Mouse (Mus musculus): ENCODE measurements around the gene Lair1. TPM values are rescaled to one million over a fixed set of nuclear protein-coding genes. Genes with fewer than 3 reads are reported as not detected.
"Not testable (repeated sequence)": the region's sequence is repeated elsewhere in the genome, so short reads cannot be mapped to it uniquely, and the experiment has no call there.

The Lair1 gene
- total RNA-seq, 1 experiment = 0.18 TPM

- Histone ChIP-seq H3K4me3 (ENCODE audit: insufficient read depth in 1 of 2, low read depth in 1 of 2, low read length in 2 of 2, poor library complexity in 1 of 2, severe bottlenecking in 1 of 2) (no peak overlapping the region), H3K9me3 (ENCODE audit: control insufficient read depth, insufficient read depth, low read depth, low read length) (no peaks in the 10 kb centered on the region), H3K9ac (ENCODE audit: insufficient read depth, low read depth, low read length, poor library complexity, severe bottlenecking) (no peak overlapping the region), H3K36me3 (ENCODE audit: control insufficient read depth, insufficient read depth, low read length, poor library complexity, severe bottlenecking) (no peaks in the 10 kb centered on the region), H3K4me1 (ENCODE audit: control insufficient read depth in 2 of 2, insufficient read depth in 2 of 2, low read length in 2 of 2, poor library complexity in 1 of 2) (no peaks in the 10 kb centered on the region), H3K27ac (ENCODE audit: insufficient read depth, low read depth, low read length, poor library complexity, severe bottlenecking) (no peak overlapping the region)
- no peak for DNase-seq (ENCODE audit: low read depth, low spot score)
- TF ChIP-seq ZNF384 (IDR thresholded peaks at IDR 0.05; ENCODE audit: low read depth, low read length) (no peak), ZC3H11A (IDR thresholded peaks at IDR 0.05; ENCODE audit: borderline replicate concordance, low read depth, low read length) (no peak), HCFC1 (IDR thresholded peaks at IDR 0.05; ENCODE audit: borderline replicate concordance, insufficient read depth, low read length) (no peak), CHD2 (IDR thresholded peaks at IDR 0.05; ENCODE audit: low read depth, low read length) (no peak), MAFK (IDR thresholded peaks at IDR 0.05; ENCODE audit: insufficient read depth, low read depth, low read length) (no peak)
- in situ Hi-C loops (cut with MboI; ENCODE audit: low sequenced_read_pairs in 2 of 2, unreplicated experiment in 2 of 2) = no loop called here
Observed at GRCm38 (mm10) chr7:4063714-4064425, 866 bp upstream of the Lair1 start.

- H3K36me3 ChIP-seq (ENCODE audit: control insufficient read depth, insufficient read depth, low read length, poor library complexity, severe bottlenecking); in situ Hi-C loops (cut with MboI; ENCODE audit: low sequenced_read_pairs in 2 of 2, unreplicated experiment in 2 of 2); H3K9ac ChIP-seq (ENCODE audit: insufficient read depth, low read depth, low read length, poor library complexity, severe bottlenecking); DNase-seq (ENCODE audit: low read depth, low spot score); H3K4me1 ChIP-seq (ENCODE audit: control insufficient read depth in 2 of 2, insufficient read depth in 2 of 2, low read length in 2 of 2, poor library complexity in 1 of 2); H3K4me3 ChIP-seq (ENCODE audit: insufficient read depth in 1 of 2, low read depth in 1 of 2, low read length in 2 of 2, poor library complexity in 1 of 2, severe bottlenecking in 1 of 2); H3K9me3 ChIP-seq (ENCODE audit: control insufficient read depth, insufficient read depth, low read depth, low read length); H3K27ac ChIP-seq (ENCODE audit: insufficient read depth, low read depth, low read length, poor library complexity, severe bottlenecking): not testable (repeated sequence)
Observed at GRCm38 (mm10) chr7:4060602-4061188, 2.3 kb downstream of the Lair1 start.

- Histone ChIP-seq H3K4me1 (ENCODE audit: control insufficient read depth in 2 of 2, insufficient read depth in 2 of 2, low read length in 2 of 2, poor library complexity in 1 of 2) (no peaks in the 10 kb centered on the region), H3K36me3 (ENCODE audit: control insufficient read depth, insufficient read depth, low read length, poor library complexity, severe bottlenecking) (no peaks in the 10 kb centered on the region), H3K9ac (ENCODE audit: insufficient read depth, low read depth, low read length, poor library complexity, severe bottlenecking) (no peak overlapping the region; the same call in 1 of the 2 replicates), H3K4me3 (ENCODE audit: insufficient read depth in 1 of 2, low read depth in 1 of 2, low read length in 2 of 2, poor library complexity in 1 of 2, severe bottlenecking in 1 of 2) (no peak overlapping the region), H3K27ac (ENCODE audit: insufficient read depth, low read depth, low read length, poor library complexity, severe bottlenecking) (no peak overlapping the region), H3K9me3 (ENCODE audit: control insufficient read depth, insufficient read depth, low read depth, low read length) (no peaks in the 10 kb centered on the region)
- TF ChIP-seq ZC3H11A (IDR thresholded peaks at IDR 0.05; ENCODE audit: borderline replicate concordance, low read depth, low read length) (peak; percentile 90), MAFK (IDR thresholded peaks at IDR 0.05; ENCODE audit: insufficient read depth, low read depth, low read length) (no peak)
- peak; percentile 54 for DNase-seq (ENCODE audit: low read depth, low spot score)
- in situ Hi-C loops (cut with MboI; ENCODE audit: low sequenced_read_pairs in 2 of 2, unreplicated experiment in 2 of 2) = no loop called here
Observed at GRCm38 (mm10) chr7:4026794-4027421, 36.1 kb downstream of the Lair1 start.

- H3K9me3 ChIP-seq (ENCODE audit: control insufficient read depth, insufficient read depth, low read depth, low read length); DNase-seq (ENCODE audit: low read depth, low spot score); H3K36me3 ChIP-seq (ENCODE audit: control insufficient read depth, insufficient read depth, low read length, poor library complexity, severe bottlenecking); H3K4me3 ChIP-seq (ENCODE audit: insufficient read depth in 1 of 2, low read depth in 1 of 2, low read length in 2 of 2, poor library complexity in 1 of 2, severe bottlenecking in 1 of 2); H3K9ac ChIP-seq (ENCODE audit: insufficient read depth, low read depth, low read length, poor library complexity, severe bottlenecking); in situ Hi-C loops (cut with MboI; ENCODE audit: low sequenced_read_pairs in 2 of 2, unreplicated experiment in 2 of 2); H3K4me1 ChIP-seq (ENCODE audit: control insufficient read depth in 2 of 2, insufficient read depth in 2 of 2, low read length in 2 of 2, poor library complexity in 1 of 2): not testable (repeated sequence)
- H3K27ac ChIP-seq (ENCODE audit: insufficient read depth, low read depth, low read length, poor library complexity, severe bottlenecking) = peak overlapping the region; percentile 50; the same call in 1 of the 2 replicates
Observed at GRCm38 (mm10) chr7:4004636-4005035, 58.4 kb downstream of the Lair1 start.

- H3K4me1 ChIP-seq (ENCODE audit: control insufficient read depth in 2 of 2, insufficient read depth in 2 of 2, low read length in 2 of 2, poor library complexity in 1 of 2); H3K9me3 ChIP-seq (ENCODE audit: control insufficient read depth, insufficient read depth, low read depth, low read length); H3K9ac ChIP-seq (ENCODE audit: insufficient read depth, low read depth, low read length, poor library complexity, severe bottlenecking); in situ Hi-C loops (cut with MboI; ENCODE audit: low sequenced_read_pairs in 2 of 2, unreplicated experiment in 2 of 2); H3K36me3 ChIP-seq (ENCODE audit: control insufficient read depth, insufficient read depth, low read length, poor library complexity, severe bottlenecking); H3K4me3 ChIP-seq (ENCODE audit: insufficient read depth in 1 of 2, low read depth in 1 of 2, low read length in 2 of 2, poor library complexity in 1 of 2, severe bottlenecking in 1 of 2): not testable (repeated sequence)
- DNase-seq (ENCODE audit: low read depth, low spot score) = peak; percentile 17
- peak overlapping the region; percentile 84; the same call in 1 of the 2 replicates for H3K27ac ChIP-seq (ENCODE audit: insufficient read depth, low read depth, low read length, poor library complexity, severe bottlenecking)
Observed at GRCm38 (mm10) chr7:4003996-4004395, 59.0 kb downstream of the Lair1 start.
